Mouse (Mus musculus): ENCODE data around the gene Pex16. TPM values are rescaled to one million over a fixed set of nuclear protein-coding genes. Genes with fewer than 3 reads are reported as not detected.
A peak's percentile ranks its signal among the peaks of the same experiment; 100 is the strongest.
"Not testable (repeated sequence)": the region's sequence is repeated elsewhere in the genome, so short reads cannot be mapped to it uniquely, and the experiment has no call there.

The Pex16 gene
- polyA plus RNA-seq, 1 experiment from 2014 or later, result 26.1 TPM

DNA sequence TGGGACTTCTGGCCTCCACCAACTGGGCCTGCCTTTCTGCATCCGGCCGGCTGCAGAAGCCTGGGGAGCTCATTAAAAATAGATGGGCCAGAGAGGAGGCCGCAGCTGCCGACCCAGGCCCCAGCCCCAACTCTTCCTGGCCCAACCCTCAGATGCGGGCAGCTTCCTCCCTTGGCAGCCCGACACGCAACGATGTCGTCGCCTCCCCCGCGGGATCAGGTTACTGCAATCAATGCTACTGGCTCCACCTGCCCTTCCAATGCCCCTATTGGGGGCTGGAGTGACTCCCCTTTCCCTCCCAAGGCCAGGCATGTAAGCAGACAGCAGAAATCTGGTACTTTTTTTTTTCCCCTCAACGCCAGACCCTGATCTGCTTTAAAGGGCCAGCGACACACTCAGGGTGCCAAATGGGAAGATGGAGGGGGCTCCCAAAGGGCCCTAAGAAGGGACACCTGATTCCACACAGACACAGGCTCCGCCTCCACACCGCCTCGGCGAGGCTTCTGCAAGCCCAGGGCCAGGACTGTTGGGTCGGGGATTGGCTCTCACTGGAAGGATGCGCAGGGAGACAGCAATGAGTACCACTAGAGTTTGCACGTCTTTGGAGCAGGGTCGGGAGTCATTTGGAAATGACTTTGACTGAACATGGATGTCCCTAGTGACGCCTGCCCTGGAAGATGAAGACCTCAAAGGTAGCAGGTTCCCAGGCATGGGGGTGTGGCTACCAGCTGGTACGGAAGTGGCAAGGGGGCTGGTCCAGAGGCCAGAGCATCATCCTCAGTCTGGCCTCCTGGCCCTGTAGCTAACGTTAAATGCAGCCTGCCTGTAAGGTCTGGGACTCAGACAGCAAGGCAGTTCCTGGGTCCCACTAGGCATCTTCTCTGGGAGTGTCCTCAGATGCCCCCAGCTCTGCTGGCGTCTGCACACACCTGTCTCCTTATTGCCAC is 18.1 kb downstream of the Pex16 start:
- Histone ChIP-seq H3K36me3 (peaks cover 6% of the 10 kb centered on the region), H3K27ac (replicated peaks) (peak overlapping the region; percentile 93), H3K4me3 (peak overlapping the region; percentile 66), H3K4me1 (peaks cover 80% of the 10 kb centered on the region), H3K27me3 (ENCODE audit: low read depth, poor library complexity, severe bottlenecking) (peaks cover 25% of the 10 kb centered on the region), H3K9me3 (replicated peaks) (no peaks in the 10 kb centered on the region)
- peak; percentile 79 for DNase-seq (ENCODE audit: low spot score)
- 3% methylated on average over 26 of the region's 26 CpGs for WGBS

DNA sequence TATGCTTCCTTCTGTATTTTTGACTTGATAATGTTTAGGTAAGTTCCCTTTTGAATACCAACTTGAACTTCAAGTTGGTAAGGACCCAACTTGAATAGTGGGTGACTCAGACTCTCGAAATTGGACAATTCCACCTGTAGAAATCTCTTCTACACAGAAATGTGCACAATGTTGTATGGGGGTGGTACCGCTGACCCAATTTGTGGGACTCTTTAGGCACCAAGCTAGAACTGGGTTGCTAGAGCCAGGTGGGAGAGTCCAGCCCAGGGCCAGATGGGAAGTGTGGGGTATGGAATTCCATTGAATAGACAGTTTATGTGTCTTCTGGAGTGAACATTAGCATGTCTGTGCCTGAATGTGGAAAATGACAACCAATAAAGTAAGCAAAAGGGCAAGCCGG is 21.1 kb downstream of the Pex16 start:
- 93% methylated on average over 3 of the region's 3 CpGs for WGBS
- Histone ChIP-seq H3K4me3 (no peak overlapping the region), H3K27ac (replicated peaks) (no peak overlapping the region), H3K9me3 (replicated peaks) (no peaks in the 10 kb centered on the region), H3K27me3 (ENCODE audit: low read depth, poor library complexity, severe bottlenecking) (peaks cover 29% of the 10 kb centered on the region), H3K36me3 (no peaks in the 10 kb centered on the region), H3K4me1 (peaks cover 78% of the 10 kb centered on the region)
- DNase-seq (ENCODE audit: low spot score), result no peak

DNA sequence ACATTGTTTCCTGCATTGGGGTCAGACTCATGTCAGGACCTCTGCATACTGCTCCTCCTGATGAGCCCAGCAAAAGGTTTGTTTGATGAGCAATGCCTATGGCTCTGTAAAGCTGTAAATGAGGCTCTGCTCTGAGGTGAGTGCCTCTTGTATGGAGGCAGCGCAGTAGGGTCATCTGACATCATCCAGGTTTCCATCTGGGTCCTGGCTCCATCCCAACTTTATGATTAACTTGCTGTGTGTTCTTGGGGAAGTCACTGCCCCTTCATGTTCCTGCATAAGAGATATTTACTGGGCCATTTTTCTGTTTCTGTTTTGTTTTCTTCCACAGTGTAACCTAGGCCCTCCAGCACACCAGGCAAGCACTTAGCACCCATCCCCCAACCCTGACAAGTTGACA is 23.0 kb downstream of the Pex16 start:
- H3K36me3 ChIP-seq, result no peaks in the 10 kb centered on the region
- DNase-seq (ENCODE audit: low spot score), result no peak
- H3K27ac ChIP-seq (replicated peaks), result peak overlapping the region; percentile 76
- peaks cover 74% of the 10 kb centered on the region for H3K4me1 ChIP-seq
- peaks cover 19% of the 10 kb centered on the region; the same call in 1 of the 2 replicates for H3K27me3 ChIP-seq (ENCODE audit: low read depth, poor library complexity, severe bottlenecking)
- H3K4me3 ChIP-seq, result no peak overlapping the region
- WGBS, result 90% methylated on average over 1 of the region's 1 CpGs
- no peaks in the 10 kb centered on the region for H3K9me3 ChIP-seq (replicated peaks)

DNA sequence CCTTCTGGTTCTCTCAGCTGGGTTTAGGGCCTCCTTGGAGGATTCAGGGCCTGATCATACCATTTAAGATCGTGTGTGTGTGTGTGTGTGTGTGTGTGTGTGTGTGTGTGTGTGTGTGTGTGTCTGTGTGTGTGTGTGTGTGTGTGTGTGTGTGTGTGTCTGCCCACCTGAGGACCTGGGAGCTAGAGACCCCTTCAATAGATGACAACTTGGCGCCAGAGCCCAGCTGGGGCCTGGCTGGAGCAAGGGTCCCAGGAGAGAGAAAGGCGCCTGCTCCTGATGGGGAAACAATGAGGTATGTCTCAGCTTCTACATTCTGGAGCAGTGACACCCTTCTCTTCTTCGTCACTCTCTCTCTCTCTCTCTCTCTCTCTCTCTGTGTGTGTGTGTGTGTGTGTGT is 25.4 kb downstream of the Pex16 start:
- WGBS, result 59% methylated on average over 4 of the region's 4 CpGs
- DNase-seq (ENCODE audit: low spot score), result not testable (repeated sequence)

DNA sequence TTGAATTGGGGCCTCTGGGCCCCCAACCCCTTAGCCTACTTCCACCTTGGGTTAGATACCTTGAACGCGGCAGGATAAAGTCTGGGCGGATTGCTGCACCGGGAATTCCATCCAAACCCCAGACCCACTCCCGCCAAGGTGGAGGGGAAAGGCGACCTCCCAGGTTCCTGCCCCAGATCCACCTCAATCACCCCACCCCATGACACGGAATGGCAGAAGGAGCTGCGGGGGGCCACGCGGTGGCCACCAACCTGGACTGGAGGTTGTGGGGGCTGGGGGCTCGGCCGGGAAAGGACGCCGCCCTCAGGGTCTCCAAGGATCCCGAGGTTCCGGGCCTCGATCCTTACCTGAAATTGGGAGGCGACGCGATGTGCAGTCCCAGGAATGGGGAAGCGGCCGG is 26.2 kb downstream of the Pex16 start:
- WGBS, result 2% methylated on average over 21 of the region's 22 CpGs
- peak overlapping the region; percentile 91 for H3K27ac ChIP-seq (replicated peaks)
- no peak for DNase-seq (ENCODE audit: low spot score)
- H3K36me3 ChIP-seq, result peaks cover 27% of the 10 kb centered on the region
- H3K4me3 ChIP-seq, result peak overlapping the region; percentile 80
- peaks cover 71% of the 10 kb centered on the region for H3K4me1 ChIP-seq
- 0 out of 2 replicates have a peak, but pooled peaks cover 5% of the 10 kb centered on the region for H3K27me3 ChIP-seq (ENCODE audit: low read depth, poor library complexity, severe bottlenecking)
- H3K9me3 ChIP-seq (replicated peaks), result no peaks in the 10 kb centered on the region

More for the DNA sequence above, 25.4 kb downstream of the Pex16 start:
- not testable (repeated sequence) for H3K9me3 ChIP-seq (replicated peaks); H3K27me3 ChIP-seq (ENCODE audit: low read depth, poor library complexity, severe bottlenecking)
- Histone ChIP-seq H3K4me3 (peak overlapping the region; percentile 80), H3K4me1 (peaks cover 66% of the 10 kb centered on the region), H3K27ac (replicated peaks) (0 out of 2 replicates have a peak overlapping the region, but pooled peaks have one; percentile 18), H3K36me3 (peaks cover 19% of the 10 kb centered on the region)

DNA sequence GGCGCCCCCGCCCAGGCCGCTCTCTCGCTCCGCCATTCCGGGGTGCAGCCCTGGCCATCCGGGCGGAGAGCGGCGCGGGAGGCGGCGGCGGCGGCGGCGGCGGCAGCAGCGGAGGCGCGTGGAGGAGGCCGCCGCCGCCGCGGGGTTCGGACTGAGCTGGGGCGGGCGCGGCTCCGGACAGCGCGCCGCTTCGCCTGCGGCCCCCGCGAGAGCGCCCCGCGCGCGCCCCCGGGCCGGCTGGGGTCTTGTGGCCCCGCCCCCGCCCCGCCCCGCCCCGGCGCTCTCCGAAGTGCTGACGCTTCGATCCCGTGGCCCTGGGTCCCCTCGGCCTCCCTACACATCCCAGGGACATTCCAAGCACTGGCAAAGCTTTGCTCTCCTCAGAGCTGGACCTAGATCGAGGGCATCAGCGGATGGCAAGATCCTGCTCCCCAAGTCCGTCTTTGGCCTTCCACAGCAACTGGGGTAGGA is 26.6 kb downstream of the Pex16 start, which contains the start of gene Mapk8ip1:
TSS of gene Mapk8ip1 (minus strand) at position 173 of the 471 bp plus-strand sequence.
- Histone ChIP-seq H3K4me3 (peak within 1 kb of the TSS; percentile 80), H3K4me1 (peaks cover 75% of the 10 kb centered on the region), H3K9me3 (replicated peaks) (no peaks in the 10 kb centered on the region), H3K27me3 (ENCODE audit: low read depth, poor library complexity, severe bottlenecking) (0 out of 2 replicates have a peak, but pooled peaks cover 5% of the 10 kb centered on the region), H3K27ac (replicated peaks) (peak within 1 kb of the TSS; percentile 91), H3K36me3 (peaks cover 31% of the 10 kb centered on the region)
- 7% methylated on average over 54 of the region's 59 CpGs for WGBS
- peak; percentile 57 for DNase-seq (ENCODE audit: low spot score)

DNA sequence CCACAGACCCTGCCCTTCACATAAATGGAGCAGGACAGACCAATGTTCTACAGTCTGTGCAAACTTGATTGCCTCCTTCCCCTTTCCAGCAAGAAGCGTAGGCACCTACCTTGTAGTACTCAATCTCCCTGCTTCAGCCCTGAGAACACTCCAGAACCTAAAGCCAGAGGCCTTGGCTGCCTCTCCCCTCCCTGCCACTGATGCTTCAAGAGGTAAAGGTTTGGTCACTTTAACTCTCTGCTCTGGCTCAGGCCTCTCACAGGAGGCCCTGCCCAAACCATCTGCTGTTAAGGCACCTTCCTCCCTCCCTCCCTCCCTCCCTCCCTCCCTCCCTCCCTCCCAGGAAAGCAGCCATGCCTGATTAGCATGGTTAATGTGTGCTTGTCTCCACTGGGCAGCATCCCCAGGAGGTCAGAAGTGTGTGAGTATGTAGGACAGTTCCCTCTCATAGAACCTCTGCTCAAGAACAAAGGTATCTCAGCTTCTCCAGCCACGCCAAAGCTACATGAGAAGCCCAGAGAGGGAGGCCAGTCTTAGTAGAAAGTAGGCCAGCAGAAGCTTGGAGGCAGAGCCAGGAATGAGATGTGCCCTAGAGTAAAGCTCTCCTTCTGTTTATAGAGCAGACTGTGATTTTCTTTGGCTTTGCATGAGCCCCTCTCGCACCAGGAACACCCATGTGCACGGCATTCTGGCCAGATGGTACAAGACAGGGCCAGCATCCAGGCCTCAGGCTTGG is 28.3 kb downstream of the Pex16 start:
- peaks cover 48% of the 10 kb centered on the region for H3K36me3 ChIP-seq
- H3K27me3 ChIP-seq (ENCODE audit: low read depth, poor library complexity, severe bottlenecking), result 0 out of 2 replicates have a peak, but pooled peaks cover 5% of the 10 kb centered on the region
- WGBS, result 80% methylated on average over 4 of the region's 4 CpGs
- peak overlapping the region; percentile 2; the same call in 1 of the 2 replicates for H3K27ac ChIP-seq (replicated peaks)
- H3K4me1 ChIP-seq, result peaks cover 62% of the 10 kb centered on the region
- H3K9me3 ChIP-seq (replicated peaks), result no peaks in the 10 kb centered on the region
- no peak overlapping the region for H3K4me3 ChIP-seq
- no peak for DNase-seq (ENCODE audit: low spot score)

DNA sequence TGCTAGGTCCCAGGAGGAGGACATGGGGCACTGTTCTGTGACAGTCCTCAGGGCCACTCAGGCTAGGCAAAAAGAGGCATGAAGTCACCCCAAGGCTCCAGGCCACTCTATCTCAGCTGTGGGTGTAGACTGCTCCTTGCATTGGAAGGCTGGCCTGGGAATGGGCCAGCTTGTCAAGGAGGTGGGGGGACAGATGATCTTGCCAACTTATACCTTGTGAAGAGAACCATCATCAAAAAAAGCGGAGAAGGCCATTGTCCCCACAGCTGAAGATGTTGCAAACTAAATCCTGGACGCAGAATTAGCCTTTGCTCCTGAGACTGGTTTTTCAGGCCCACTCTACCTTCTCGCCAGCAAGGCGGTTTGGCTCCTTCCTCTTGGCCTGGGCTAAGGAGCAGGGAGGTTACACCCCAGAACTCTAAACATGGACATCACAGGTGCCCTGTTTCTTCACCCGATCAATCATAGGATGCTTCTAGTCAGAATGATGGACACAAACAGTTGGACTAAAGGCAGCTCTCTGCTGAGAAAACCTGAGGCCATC is 29.4 kb downstream of the Pex16 start:
- no peak for DNase-seq (ENCODE audit: low spot score)
- peaks cover 53% of the 10 kb centered on the region for H3K4me1 ChIP-seq
- peaks cover 59% of the 10 kb centered on the region for H3K36me3 ChIP-seq
- H3K4me3 ChIP-seq, result no peak overlapping the region
- H3K9me3 ChIP-seq (replicated peaks), result no peaks in the 10 kb centered on the region
- 0 out of 2 replicates have a peak, but pooled peaks cover 5% of the 10 kb centered on the region for H3K27me3 ChIP-seq (ENCODE audit: low read depth, poor library complexity, severe bottlenecking)
- 92% methylated on average over 5 of the region's 5 CpGs for WGBS
- H3K27ac ChIP-seq (replicated peaks), result no peak overlapping the region

DNA sequence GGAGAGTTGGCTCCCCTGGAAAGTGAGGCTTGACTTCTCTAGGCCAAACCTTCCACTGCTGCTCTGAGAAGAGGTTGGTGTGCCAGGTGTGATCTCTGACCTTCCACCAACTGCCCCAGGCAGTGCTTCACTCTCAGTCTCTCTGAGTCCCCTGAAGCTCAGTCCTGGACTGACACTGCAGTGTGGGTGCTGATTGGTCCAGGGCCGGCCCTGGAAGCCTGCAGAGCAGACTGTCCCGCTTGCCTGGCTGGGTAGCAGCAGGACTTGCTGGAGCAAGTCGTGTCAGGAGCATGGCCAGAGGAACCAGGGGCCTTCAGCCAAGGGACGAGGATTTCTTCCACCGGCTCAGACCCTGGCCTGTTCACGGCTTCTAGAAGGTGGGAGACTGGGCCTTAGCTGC is 30.3 kb downstream of the Pex16 start:
- peaks cover 45% of the 10 kb centered on the region for H3K4me1 ChIP-seq
- no peak for DNase-seq (ENCODE audit: low spot score)
- 0 out of 2 replicates have a peak, but pooled peaks cover 5% of the 10 kb centered on the region for H3K27me3 ChIP-seq (ENCODE audit: low read depth, poor library complexity, severe bottlenecking)
- H3K4me3 ChIP-seq, result no peak overlapping the region
- H3K9me3 ChIP-seq (replicated peaks), result no peaks in the 10 kb centered on the region
- 88% methylated on average over 6 of the region's 6 CpGs for WGBS
- H3K36me3 ChIP-seq, result peaks cover 67% of the 10 kb centered on the region
- peak overlapping the region; percentile 50; the same call in 1 of the 2 replicates for H3K27ac ChIP-seq (replicated peaks)

DNA sequence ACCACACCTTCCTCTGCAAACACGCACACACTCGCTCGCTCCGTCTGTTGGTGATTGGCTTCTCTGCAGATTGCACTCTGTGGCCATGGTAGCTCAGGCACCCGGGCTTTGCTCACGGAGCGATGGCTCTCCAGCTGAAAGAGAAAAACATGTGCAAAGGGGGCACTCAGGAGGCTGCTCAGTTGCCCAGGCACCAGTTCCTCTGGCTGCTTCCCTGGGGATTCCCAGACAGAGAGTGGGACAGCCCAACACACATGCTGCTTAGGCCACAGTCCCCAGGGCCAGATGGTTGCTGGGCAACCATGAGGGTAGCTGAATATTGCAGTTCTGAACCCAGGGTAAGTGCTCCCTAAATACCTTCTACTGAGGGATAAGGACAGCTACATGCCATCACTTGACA is 31.2 kb downstream of the Pex16 start:
- DNase-seq (ENCODE audit: low spot score), result no peak
- H3K36me3 ChIP-seq, result peaks cover 77% of the 10 kb centered on the region
- H3K27ac ChIP-seq (replicated peaks), result peak overlapping the region; percentile 50; the same call in 1 of the 2 replicates

DNA sequence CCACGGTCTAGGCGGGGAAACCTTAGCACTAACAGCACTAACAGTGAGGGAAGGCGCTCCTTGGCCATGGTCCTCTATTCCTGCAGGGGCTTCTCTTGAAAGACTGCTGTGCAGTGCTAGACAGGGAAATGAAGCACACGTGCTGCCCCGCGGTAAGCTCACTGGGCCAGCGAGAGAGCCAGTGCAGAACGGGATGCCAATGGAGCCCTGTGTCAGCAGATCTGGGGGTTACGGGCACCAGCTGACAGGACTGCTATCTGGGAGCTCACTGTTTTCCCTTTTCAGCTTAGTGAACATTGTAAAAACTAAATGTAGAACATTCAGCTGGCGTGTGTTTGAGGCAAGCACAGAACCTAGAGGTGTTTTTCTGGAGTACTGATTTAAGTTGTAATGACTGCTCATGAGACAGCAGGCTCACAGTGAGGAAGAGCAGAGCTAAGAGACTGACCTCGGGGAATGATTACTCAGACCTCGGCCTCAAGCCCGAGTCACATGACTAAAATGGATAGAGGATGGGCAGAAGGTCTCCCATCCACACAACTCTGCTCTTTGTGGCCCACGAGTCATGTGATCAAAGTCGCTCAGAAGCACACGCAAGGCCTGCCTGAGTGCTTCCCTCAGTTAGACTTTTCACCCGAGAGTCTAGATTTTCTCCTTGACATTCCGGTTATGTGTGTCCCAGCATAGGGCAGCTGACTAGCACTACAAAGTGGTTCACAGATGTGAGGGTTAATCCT is 34.0 kb downstream of the Pex16 start:
- 90% methylated on average over 18 of the region's 18 CpGs for WGBS
- Histone ChIP-seq H3K36me3 (peaks cover 100% of the 10 kb centered on the region), H3K9me3 (replicated peaks) (no peaks in the 10 kb centered on the region), H3K4me1 (peaks cover 14% of the 10 kb centered on the region; the same call in 1 of the 2 replicates), H3K27me3 (ENCODE audit: low read depth, poor library complexity, severe bottlenecking) (no peaks in the 10 kb centered on the region), H3K4me3 (no peak overlapping the region), H3K27ac (replicated peaks) (no peak overlapping the region)
- no peak for DNase-seq (ENCODE audit: low spot score)

More for the DNA sequence above, 31.2 kb downstream of the Pex16 start:
- WGBS, result 93% methylated on average over 7 of the region's 7 CpGs
- no peak overlapping the region for H3K4me3 ChIP-seq
- no peaks in the 10 kb centered on the region for H3K9me3 ChIP-seq (replicated peaks)
- peaks cover 36% of the 10 kb centered on the region for H3K4me1 ChIP-seq
- no peaks in the 10 kb centered on the region for H3K27me3 ChIP-seq (ENCODE audit: low read depth, poor library complexity, severe bottlenecking)

Data from midbrain, embryonic 10.5 days (tissue).